Mouse (Mus musculus): ENCODE results near the gene Eed. TPM values are rescaled to one million over a fixed set of nuclear protein-coding genes. Genes with fewer than 3 reads are reported as not detected.
"Not testable (repeated sequence)": the region's sequence is repeated elsewhere in the genome, so short reads cannot be mapped to it uniquely, and the experiment has no call there.

Gene Eed
- 9.8 and 17.8 TPM in 2 replicates for polyA plus RNA-seq (2012; rRNA removed)

DNA sequence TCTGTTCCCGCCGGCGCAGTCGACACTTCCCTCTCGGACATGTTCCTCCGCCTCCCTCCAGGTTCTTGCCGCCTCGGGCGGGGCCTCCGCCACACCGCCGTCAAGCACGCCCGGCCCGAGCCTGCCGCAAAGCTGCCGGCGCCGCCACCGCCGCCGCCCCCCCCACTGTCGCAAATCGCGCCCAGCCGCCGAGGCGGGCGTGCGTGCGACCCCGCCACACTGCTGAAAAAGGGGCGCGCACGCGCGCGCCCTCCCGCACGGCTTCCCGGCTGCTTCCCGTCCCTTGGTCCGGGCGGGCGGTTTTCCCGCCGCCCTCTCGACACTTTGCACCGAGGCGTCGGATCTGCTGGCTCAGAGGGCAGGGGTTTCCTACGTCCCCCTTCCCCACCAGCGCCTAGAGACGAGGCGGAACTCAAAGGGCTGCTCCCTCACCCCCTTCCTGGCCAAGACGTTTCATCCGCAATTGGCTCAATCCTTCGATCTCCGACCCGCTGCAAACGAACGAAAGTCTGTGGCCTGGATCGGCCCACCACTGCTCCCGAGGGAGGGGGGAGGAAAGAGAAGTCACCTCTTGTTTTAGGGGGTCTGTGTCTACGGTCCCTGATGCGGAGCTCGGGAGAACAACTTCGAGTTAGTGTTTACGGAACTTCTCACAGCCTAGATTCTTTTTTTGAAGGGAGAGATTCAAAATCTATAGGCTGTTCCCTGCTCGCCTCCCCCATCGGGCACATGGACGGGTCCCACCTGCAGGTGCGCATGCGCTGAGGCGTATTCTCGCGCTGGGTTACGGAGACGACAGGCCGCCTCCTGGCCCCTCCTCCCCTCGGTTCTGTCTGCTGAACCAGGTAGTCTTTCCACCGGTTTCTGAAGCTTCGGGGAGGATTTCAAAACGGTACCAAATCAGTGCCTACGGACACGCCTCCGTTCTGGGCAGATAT, at the start of gene Eed:
Gene Eed (minus strand): TSS at position 499 of the 938 bp plus-strand sequence.
- WGBS: under 1% methylated on average over 83 of the region's 87 CpGs
- DNase-seq (ENCODE audit: low read depth, low spot score): peak; percentile 67

DNA sequence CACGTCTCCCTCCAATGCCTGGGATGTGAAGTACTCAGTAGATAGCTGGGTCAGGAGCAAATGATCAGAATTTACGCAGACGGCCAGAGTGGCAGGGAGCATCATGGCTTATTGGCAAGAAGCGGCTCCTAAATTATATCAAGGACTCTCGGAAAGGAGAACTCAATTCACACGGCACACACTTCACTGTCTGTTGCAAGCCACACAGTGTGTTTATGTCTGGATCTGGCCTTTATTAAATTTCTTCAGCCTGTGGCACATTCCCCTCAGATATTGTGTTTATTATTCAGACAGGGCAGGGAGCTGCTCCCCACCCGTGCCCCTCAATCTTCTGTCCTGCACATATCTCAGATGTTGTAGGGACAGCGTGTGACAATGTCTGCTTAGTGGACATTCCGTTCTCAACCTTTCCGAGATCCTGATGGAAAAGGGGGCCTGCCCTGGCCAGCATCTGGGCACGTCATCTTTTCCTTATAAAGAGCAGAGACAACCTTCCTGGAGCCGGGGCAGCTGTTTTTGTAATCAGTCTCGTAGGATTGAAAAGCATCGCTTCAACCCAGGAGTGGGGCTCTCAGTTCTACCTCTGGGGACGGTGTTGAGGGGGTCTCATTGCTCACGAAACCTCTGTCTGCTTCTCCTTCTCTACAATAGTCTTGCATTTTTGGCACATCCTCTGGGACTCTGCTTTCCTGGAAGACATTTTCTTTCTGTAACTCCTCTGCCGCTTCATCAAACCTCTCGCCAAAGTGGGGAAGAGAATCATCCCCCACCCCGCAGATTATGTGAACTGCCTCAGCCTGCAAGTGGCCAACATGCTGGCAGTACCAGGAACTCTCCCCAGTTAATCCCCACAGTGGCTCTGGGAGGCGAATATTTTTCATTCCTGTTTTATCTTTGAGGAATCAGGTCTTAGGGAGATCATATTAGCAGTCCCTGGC, 49.0 kb upstream of the Eed start:
- DNase-seq (ENCODE audit: low read depth, low spot score): no peak
- WGBS: 51% methylated on average over 20 of the region's 20 CpGs

DNA sequence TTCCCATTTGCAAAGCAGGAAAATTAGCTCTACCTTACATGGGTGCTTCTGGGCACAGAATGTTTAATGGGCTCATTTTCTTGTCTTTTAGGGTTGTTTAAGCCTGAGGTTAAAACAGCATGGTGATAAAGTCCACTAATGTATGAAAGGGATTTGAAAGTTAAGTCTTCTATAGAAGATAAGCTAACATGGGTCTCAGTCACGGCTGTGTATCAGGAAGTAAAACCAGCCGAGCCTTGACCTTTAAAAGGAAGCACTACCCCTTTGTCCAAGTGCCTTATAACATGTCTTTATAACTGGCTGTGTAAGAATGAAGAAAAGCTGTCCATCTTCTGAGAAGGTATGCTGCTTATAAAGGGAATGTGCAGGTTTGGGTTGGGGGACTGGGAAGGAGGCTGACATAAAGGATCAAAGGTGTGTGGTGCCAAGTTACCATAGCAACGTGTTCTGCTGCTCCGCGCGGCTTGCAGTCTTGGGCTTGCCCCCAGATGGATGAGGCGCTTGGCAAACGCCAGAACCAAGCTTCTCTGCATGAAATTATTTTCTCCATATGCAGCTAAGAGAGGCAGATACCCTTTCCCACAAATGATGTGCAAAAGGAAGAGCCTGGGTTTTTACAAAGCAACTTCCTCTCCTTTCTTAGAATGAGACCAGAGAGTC, 48.2 kb upstream of the Eed start:
- no peak for DNase-seq (ENCODE audit: low read depth, low spot score)
- WGBS: 8% methylated on average over 8 of the region's 8 CpGs

DNA sequence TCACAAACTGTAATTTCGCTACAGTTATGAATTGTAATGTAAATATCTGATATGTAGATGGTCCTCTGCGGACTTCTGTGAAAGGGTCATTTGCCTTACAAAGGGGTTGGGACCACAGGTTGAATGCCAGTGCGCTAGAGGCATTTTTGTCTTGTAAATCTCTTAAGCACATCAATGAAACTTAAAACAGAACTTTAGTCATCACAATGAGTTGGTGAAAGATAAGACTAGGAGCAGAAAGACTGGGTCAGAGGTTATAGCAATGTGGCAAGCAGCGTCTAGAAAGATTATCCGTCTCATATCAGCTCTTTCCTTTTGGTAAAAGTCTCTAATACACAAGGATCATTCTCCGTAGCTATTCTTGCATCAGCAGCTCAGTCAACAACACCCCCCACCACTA, 44.2 kb upstream of the Eed start:
- WGBS: 53% methylated on average over 6 of the region's 6 CpGs
- no peak for DNase-seq (ENCODE audit: low read depth, low spot score)

DNA sequence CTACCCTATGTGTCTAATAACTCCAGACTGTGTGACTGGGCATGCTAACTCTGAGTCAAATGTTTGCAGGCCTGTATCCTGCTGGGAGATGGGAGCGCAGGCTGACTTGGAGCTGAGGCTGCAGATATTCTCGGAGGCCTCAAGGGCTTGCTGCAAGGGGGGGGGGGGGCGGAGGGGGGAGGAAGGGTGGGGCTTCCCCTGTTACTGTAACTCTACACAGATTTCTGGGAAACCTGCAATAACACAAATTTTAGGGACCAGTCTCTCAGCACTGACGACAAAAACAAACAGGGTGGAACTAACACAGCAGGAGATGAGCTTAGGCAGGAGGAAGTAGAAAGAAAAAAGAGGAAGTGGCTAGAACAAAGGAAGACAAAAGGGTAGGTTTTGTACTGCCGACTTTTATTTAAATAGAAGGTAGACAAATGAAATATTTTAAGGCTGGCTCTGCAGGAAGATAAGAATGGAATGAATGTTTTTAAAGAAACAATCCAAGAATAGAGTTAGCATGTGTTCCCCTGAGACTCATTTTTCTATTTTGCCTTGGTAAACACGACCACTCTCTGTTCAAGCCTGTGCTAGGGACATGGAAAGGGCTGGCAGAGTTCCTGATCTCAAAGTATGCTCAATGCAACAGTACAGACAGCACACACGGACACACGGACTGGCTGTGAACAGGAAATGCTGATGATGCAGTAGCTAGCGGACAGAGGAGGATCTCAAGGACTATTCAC, 42.4 kb upstream of the Eed start:
- 18% methylated on average over 8 of the region's 9 CpGs for WGBS
- no peak for DNase-seq (ENCODE audit: low read depth, low spot score)

DNA sequence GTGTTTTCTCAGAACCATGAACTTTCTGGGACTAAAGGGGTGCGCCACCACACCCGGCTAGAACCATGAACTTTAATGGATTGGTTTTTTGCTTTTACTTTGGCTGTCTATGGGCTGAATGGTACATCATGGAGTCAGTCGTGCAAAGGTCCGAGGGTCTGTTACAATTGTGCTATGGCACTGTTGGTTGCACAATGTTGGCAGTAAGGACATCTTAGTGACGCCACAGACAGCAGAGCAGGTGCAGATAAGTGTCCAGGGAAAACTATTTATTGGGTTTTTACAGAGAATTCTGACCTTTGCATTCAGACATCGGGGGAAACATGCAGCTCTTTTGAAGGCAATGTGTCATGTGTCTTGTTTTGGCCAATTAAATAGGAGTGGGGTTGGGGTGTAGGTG, 39.5 kb upstream of the Eed start:
- DNase-seq (ENCODE audit: low read depth, low spot score): no peak
- WGBS: 55% methylated on average over 6 of the region's 6 CpGs

DNA sequence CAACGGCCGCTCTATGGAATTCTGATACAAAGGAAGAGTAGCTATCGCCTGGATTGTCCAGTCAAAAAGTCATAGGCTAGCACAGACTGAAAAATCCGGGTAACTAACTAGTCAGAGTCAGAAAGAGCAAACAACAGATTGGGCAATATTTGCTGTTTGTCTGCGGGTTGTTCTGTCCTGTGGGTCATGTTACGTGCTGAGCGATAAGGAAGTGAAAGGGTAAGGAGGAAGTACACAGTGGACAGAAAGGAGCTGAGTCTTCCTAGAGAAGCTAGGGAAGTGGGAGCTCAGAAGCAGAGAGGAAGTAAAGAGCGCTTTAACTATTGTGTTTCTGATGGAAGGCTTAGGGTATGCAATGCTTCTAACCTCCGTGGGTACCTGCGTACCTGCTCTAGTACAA, 38.8 kb upstream of the Eed start:
- WGBS: 21% methylated on average over 10 of the region's 10 CpGs
- peak; percentile 75 for DNase-seq (ENCODE audit: low read depth, low spot score)

DNA sequence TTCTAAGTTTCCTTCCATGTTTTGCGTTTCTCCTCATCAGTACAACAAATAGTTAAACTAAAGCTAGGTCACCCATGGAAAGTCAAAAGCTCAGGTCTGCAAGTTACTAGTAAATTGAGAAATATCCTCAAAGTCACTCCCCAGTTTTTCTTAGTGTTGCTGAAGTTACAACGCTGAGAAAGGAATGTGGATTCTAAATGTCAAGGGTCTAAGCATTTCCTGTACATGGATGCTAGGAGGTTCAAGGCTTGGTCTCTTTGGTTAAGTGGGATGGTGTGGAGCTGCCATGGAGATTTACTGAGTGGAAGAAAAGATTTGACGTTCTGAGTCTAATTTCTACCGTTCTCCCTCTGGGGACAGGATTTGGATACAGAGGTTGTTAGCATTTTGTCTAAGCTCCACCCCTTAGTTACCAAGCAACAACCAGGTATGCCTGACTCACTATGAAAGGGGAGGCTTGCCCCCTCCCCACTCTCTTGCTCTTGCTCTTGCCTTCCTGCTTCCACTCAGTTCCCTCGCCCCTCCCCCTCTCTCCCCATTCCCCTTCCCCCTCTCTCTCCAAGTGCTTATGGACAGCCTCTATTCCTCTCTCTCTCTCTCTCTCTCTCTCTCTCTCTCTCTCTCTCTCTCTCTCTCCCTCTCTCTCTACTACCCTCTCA, 36.3 kb upstream of the Eed start:
- DNase-seq (ENCODE audit: low read depth, low spot score): no peak
- 30% methylated on average over 5 of the region's 5 CpGs for whole genome bisulfite sequencing

DNA sequence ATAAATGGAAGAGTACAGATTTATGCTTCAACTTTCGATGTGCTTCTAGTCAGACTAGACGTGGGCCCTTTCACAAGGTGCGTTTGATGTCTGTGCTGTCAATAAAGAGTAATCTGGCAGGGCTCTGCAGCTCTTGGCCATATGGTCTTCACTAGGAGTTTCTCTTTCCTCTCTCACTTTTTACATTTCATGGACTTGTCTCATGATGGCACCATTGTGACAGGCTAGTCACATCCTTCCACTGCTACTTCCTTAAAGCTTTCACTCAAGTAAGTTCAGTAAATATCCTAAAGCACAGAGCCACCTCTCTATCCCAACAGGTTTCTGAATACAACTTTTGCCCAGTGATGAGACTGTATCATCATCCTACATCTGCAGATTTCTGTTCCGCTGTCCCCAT, 35.7 kb upstream of the Eed start:
- DNase-seq (ENCODE audit: low read depth, low spot score): no peak
- 41% methylated on average over 4 of the region's 4 CpGs for WGBS

DNA sequence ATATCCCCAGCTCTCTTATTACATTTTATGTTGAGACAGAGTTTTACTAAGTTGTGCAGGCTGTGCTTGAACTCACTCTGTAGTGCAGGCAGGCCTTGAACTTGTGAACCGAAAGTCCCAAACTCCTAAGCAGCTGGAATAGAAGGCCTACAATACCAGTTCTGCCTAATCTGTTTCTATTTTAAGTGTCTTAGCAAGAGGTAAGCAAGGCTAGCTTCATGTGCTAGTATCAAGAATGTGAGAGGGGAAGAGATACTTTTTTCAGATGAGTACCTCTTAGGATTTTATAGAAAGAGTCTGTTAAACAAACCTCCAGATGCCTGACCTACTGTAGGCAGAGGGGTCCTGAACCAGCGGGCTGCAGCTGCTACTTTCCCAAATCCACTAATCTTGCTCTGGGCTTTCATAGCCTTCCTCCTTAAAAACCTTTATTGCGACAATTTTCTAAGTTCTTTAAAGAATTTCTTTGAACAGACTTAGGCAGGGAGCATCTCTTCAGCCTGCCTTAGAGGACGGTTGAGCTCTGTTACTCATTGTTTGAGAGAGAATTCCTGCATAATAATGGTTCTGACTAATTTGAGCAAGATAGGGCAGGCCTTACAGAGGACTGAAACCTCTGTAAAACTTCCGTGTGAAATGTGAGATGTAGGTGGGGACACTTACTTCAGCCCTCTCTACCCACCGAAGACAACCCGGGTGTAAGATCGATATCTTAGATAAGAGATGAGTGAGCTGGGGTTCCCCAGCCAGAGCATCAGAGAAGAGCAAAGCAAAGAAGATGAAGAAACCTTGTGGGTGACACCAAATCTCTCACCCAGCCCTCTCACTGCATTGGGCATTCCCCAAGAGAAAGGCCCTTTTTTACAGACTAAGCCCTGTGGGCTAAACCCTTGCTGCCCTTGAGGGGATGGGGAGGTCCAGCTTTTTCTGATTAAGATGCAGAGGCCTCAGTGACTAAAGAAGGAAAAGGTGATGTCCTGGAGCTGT, 26.2 kb upstream of the Eed start:
- WGBS: 67% methylated on average over 8 of the region's 8 CpGs
- DNase-seq (ENCODE audit: low read depth, low spot score): no peak

DNA sequence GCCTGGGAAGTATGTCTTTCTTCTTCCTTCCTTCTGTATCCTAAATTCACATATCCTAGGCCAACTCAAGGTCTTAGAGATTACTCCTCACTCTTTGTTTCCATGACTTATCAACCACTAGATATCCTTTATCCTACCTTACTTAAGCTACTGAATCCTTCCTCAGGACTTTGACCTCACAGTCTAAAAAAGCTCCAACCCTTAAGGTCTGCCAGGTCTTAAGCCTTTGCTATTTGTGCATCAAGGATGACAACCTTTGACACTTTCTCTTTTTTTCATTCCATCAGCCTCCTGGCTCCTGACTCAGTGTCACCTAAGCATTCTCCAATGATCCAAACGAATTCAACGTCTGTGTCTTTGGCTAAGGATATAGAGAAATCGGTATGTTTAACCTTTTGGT, 24.0 kb upstream of the Eed start:
- DNase-seq (ENCODE audit: low read depth, low spot score): no peak

DNA sequence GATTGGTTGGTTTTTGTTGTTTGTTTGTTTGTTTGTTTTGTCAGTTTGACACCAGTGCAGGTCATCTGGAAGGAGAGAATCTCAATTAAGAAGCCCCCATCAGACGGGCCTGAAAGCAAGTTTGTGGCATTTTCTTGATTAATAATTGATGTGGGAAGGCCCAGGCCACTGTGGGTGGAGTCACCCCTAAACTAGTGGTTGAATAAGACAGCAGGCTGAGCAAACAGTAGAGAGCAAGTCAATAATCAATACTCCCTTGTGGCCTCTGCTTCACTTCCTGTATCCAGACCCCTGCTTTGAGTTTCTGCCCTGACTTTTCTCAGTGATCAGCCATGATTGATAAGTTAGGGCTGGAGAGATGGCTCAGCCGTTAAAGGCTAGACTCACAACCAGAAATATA, 21.6 kb upstream of the Eed start:
- 71% methylated on average over 2 of the region's 2 CpGs for WGBS
- DNase-seq (ENCODE audit: low read depth, low spot score): no peak

More for the DNA sequence above, 24.0 kb upstream of the Eed start:
- 99% methylated on average over 3 of the region's 3 CpGs for WGBS

DNA sequence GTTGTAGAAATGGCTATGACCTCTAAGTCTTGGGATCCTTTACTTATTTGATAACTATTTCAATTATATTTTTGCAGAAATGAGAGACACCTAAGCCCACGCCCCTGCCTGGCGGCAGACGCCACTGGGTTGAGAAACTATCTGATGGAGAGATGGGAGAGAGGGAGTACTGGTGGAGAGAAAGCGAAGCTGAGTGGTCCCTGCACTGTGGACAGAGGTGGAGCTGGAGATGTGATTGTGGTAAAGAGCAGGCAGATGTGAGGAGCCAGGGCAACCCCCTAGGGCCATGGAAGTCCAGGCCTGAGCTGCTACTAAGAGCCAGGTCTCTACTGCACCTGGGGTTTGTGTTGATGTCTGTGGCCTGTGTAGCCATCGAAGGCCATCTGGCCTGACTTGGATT, 18.7 kb upstream of the Eed start:
- WGBS: 96% methylated on average over 5 of the region's 5 CpGs
- DNase-seq (ENCODE audit: low read depth, low spot score): no peak

DNA sequence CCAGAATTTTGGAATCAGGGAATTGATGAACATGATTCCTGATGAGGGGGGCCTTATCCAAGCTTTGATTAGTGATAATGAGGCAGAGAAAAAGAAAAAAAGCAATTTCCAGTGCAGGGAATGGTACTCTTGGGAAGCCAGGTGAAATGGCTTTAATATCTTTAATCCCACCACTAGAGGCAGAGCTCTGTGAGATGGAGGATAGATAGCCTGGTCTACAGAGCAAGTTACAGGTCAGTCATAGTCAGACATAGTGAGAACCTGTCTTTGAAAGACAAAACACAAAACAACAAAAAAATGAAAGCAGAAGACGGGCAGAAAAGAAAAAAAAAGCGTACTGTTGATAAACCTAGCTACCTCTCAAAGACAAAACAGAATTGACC, 17.8 kb upstream of the Eed start:
- DNase-seq (ENCODE audit: low read depth, low spot score): no peak
- WGBS: 87% methylated on average over 2 of the region's 2 CpGs

DNA sequence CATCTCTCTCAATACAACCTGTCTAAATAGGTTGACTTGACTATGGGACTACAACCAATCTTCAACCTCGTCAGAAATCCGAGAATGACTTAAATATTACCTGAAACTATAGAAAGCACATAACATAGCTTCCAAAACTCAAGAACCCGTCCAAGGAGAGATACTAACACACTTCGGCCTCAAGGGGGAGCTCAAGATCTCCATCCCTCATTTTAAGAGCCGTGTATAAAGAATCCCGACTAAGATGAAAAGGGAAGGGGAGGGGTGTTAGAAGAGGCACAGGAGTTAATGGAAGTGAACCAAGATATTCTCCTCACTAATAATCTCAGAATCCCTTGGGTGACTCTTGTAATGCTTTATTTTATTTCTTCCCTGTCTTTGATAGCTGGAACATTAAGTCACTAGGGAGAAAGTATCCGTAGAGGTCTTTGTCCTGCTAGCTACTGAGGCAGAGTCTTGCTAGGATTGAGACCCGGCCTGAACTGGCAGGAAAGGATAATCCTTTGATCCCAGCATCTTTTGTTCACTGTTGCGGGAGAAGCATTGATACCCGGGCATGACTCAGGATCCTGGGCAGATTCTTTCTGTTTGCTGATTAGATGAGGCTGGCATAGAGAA, 17.3 kb upstream of the Eed start:
- DNase-seq (ENCODE audit: low read depth, low spot score): no peak
- 23% methylated on average over 10 of the region's 10 CpGs for whole genome bisulfite sequencing

DNA sequence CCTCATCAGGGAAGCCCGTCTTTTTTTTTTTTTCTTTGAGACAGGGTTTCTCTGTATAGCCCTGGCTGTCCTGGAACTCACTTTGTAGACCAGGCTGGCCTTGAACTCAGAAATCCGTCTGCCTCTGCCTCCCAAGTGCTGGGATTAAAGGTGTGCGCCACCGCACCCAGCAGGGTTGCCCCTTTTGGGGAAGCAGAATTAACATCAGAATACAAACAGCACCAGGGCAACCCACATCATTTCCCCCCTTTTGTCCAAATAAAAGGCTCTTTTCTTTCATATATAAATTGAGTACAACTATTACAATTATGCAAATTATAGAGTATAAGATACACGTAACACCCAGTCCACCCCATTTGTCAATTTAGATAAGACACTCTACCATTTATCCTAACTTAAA, 16.7 kb upstream of the Eed start:
- WGBS: 45% methylated on average over 5 of the region's 5 CpGs
- not testable (repeated sequence) for DNase-seq (ENCODE audit: low read depth, low spot score)

DNA sequence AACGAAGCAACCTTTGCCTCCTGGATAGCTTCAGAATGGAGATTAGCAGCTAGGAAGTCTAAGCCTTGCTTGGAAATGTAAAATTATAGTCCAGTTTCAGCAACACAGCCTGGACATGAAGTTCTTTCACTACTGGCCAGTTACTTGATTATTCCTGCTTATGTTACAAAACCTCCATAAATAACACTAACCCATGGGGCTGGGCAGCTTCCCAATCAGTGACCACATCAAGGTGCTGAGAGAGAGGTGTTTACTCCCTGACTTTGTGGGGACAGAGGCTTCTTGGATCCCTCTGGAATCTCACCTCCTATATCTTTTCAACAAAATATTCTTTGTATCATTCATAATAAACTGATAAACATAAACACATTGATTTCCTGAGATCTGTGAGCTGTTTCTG, 12.3 kb upstream of the Eed start:
- no peak for DNase-seq (ENCODE audit: low read depth, low spot score)
- 32% methylated on average over 1 of the region's 1 CpGs for WGBS
